Mouse (Mus musculus): ENCODE results near the gene Strbp.
"Not testable (repeated sequence)": the region's sequence is repeated elsewhere in the genome, so short reads cannot be mapped to it uniquely, and the experiment has no call there.

Gene Strbp

DNA sequence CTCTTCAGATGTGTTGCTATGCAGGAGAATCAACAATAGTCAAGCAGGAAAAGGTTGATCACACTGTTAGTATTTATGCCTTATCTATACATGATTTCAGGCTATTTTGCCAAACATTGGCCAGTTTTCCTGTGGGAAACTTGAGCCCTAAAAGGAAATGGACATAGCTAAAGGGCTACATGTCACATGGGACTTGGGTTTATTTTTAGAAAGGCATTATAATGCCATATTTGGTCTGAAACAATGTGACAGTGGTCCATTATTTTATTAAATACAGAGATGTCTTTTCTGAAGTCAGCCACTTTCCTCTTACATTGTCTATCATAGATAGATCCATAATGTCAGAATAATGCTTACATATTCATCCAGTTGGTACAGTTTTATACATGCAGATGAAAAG, 176.1 kb downstream of the Strbp start:
- in situ Hi-C loops (cut with MboI, MseI): no loop called here

GRCm38 (mm10) chr2:37519286-37519640, 184.4 kb downstream of the Strbp start:
- in situ Hi-C loops (cut with MboI, MseI): no loop called here

GRCm38 (mm10) chr2:37518561-37519285, 184.9 kb downstream of the Strbp start:
- in situ Hi-C loops (cut with MboI, MseI): no loop called here

GRCm38 (mm10) chr2:37516922-37517462, 186.7 kb downstream of the Strbp start:
- in situ Hi-C loops (cut with MboI, MseI): no loop called here

DNA sequence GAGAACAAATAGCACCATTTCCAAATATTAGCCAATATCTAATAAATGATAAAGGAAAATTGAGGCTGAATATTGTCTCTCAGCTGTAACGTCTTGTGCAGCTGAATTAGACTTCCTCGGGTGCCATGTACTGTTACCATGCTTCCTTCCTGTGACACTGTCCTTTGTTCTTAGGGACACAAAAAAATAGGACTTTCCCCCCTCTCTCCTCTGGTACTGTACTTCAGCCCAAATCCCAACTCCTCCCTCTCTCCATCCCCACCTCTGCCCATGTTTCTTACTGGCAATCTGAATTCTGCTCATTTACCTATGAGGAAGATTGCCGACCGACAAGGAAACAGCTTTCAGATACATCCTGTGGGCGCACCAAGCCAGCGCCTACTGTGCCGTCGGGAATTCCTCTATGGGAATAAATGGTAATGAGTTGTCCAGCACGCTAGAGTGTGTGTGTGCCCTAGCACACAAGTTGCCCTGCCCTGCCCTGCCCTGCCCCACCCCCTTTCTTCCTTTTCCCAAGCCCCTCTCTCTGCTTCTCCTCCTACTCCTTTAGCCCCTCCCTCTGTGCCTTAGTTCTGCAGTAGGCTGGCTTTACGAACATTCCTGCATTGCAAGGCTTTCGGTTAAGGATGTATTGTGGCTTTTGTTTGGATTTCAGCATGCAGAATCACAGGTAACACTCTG, 187.5 kb downstream of the Strbp start, which contains the start of gene Gpr21:
Gene Gpr21 (plus strand): TSS at position 303 of the 681 bp plus-strand sequence.
- in situ Hi-C loops (cut with MboI, MseI): no loop called here

DNA sequence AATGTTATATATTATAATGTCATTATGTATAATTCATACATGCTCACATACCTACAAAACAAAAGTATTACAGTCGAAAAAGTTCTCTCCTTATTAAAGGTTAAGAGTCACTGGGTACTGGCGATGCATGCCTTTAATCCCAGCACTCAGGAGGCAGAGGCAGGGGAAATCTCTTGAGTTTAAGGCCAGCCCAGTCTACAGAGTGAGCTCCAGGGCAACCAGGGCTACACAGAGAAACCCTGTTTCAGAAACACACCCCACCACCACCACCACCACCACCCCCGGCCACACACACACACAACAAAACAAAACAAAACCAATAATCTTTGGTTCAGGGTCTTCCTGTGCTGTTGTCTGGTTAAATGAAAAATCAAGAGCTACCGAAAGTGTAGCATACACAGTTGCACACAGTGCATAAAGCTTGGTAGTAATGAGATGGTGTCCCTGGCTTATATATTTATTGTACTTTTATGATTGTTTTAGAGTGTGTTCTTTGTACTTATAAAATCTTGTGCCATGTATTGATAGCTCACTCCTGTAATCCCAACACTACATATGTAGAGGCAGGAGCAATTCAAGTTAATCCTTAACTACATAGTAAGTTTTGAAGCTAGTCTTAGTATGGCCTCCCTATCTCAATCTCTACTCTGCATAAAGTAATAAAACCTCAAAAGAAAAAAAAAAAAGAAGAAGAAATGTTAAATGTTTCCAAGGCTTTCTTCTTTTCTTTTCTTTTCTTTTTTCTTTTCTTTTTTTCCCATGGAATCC, 192.3 kb downstream of the Strbp start:
- in situ Hi-C loops (cut with MboI, MseI): no loop called here

DNA sequence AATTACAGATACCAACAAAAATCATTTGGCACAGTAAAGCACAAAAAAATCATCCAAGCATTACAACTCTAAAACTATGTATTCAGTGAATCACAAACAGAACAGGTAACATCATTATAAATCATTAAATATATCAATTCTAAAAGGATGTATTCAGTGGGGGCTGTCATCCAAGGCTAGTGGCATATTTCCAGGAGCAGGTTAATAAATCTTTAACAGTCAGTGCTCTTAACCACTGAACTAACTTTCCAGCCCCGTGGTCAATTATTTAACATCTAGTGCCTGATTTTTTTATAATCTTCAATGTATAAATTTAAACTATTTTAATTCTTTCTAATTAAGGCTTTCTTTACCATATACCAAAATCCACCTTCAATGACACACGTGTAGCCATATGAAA, 197.8 kb downstream of the Strbp start:
- in situ Hi-C loops (cut with MboI, MseI): not testable (repeated sequence)

GRCm38 (mm10) chr2:37497321-37497720, 206.3 kb downstream of the Strbp start:
- in situ Hi-C loops (cut with MboI, MseI): no loop called here

GRCm38 (mm10) chr2:37488956-37489355, 214.7 kb downstream of the Strbp start:
- in situ Hi-C loops (cut with MboI, MseI): no loop called here

- in situ Hi-C loops (cut with MboI, MseI): no loop called here
Measured at GRCm38 (mm10) chr2:37486408-37486807, 217.3 kb downstream of the Strbp start.

DNA sequence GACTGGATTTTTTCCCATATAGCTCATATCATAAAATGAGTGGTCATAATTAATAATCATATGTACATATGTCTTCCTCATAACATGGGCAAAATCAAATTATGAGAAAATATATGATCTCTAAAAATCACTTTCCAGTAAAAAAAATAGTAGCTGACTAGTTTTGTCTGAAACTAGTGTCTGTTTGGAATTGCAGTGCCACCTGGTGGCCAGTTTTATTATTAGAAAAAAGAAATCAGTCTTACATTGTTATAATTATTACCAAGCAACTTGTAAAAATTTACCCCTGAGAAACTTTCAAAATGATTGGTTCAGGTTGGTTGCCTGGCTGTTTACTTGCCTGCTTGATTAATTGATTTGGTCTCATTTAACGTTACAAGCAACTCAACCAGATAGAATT, 218.3 kb downstream of the Strbp start:
- in situ Hi-C loops (cut with MboI, MseI): no loop called here

GRCm38 (mm10) chr2:37484165-37484564, 219.5 kb downstream of the Strbp start:
- in situ Hi-C loops (cut with MboI, MseI): no loop called here

GRCm38 (mm10) chr2:37480039-37480438, 223.6 kb downstream of the Strbp start:
- in situ Hi-C loops (cut with MboI, MseI): no loop called here

DNA sequence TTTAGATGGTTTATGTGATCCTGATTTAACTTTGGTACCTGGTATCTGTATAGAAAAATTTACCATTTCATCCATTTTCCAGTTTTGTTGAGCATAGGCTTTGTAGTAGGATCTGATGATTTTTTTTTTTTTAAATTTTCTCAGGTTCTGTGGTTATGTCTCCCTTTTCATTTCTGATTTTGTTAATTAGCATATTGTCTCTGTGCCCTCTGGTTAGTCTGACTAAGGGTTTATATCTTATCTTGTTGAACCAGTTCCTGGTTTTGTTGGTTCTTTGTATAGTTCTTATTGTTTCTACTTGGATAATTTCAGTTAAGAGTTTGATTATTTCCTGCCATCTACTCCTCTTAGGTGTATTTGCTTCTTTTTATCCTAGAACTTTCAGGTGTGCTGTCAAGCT, 224.1 kb downstream of the Strbp start:
- in situ Hi-C loops (cut with MboI, MseI): loop anchor here (5.0 kb wide), 1 partner anchor 87 kb away; no protein-coding TSS in a partner anchor

DNA sequence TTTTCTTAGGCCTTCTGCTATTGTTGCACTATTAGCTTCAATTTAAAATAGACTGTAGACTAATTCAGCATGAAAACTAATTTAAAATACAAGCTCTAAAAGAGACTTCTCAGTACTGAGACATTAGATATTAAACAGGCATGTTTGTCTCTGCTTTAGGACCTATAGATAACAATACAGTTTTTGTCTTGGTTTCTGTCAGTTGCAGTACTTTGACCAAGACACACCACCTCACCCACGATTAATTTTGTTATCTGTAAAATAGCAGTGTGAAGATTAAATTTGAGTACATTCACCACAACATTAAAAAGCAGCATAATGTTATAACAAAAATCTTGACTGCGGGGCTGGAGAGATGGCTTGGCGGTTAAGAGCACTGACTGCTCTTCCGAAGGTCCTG, 237.4 kb downstream of the Strbp start:
- in situ Hi-C loops (cut with MboI, MseI): no loop called here

DNA sequence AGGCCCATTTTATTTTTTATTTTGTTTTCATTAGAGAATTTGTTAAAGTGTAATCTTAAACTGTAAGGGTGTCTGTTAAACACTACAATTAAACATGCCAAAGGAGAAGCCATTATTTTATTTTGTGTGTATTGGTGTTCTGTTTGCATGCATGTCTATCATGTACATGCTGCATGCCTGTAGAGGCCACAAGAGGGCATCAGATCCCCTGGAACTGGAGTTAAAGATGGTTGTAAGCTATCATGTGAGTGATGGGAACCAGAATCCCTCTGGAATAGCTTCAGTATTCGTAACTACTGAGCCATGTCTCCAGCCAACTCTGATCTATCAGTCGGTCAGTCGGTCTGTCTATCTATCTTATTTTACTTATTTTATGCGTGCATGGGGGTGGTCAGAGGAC, 243.0 kb downstream of the Strbp start:
- in situ Hi-C loops (cut with MboI, MseI): no loop called here

DNA sequence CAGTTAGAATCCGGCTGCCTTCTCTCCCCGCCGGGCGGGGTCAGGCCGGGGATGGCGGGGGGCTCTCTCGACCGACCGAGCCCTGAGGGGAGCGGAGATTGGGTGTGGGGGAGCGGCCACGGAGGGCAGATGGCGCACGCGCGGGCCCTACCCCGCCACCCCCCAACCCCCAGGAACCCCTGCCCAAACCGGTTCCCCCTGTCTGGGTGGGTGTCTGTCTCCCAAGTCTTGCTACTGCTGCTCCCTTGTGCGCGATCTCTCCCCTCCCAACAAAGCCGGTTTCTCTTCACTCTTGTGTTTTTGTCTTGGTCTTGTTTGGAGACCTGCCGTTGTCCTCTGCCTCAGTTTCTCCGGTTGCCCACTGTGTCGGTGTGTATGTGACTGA, 251.3 kb downstream of the Strbp start:
- in situ Hi-C loops (cut with MboI, MseI): no loop called here

DNA sequence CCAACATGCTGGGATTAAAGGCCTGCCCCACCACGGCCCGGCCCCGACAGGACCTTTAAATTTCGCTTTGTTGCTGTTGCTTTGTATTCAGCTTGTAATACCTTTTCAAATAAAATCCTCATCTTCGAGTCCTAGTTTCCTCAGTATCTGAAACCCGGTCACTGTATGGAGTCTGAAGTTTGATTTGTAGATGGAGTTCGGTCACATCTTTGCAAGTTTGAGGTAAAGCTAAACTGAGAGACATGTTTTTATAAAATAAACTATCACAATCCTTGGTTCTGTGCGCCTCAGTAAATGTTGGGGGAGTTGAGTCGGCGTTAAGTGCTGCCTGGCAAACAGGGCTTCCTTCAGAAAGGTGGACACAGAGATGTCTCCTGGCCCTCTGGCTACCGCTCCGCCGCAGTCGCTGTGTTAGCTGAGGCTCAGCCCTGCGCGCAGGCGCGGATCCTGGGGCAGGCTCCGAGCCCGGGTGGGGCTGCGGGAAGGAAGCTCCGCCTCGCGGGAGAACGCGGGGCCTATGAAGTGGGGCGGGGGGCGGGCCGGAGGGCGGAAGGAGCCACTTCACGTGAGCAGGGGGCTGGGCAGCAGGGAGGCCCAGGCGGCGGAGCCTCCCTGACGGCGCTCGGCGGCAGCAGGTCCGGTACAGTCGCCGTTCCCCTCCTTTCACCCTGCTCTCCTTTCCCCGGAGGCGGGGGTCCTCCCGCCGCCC, 251.8 kb downstream of the Strbp start:
- in situ Hi-C loops (cut with MboI, MseI): no loop called here

DNA sequence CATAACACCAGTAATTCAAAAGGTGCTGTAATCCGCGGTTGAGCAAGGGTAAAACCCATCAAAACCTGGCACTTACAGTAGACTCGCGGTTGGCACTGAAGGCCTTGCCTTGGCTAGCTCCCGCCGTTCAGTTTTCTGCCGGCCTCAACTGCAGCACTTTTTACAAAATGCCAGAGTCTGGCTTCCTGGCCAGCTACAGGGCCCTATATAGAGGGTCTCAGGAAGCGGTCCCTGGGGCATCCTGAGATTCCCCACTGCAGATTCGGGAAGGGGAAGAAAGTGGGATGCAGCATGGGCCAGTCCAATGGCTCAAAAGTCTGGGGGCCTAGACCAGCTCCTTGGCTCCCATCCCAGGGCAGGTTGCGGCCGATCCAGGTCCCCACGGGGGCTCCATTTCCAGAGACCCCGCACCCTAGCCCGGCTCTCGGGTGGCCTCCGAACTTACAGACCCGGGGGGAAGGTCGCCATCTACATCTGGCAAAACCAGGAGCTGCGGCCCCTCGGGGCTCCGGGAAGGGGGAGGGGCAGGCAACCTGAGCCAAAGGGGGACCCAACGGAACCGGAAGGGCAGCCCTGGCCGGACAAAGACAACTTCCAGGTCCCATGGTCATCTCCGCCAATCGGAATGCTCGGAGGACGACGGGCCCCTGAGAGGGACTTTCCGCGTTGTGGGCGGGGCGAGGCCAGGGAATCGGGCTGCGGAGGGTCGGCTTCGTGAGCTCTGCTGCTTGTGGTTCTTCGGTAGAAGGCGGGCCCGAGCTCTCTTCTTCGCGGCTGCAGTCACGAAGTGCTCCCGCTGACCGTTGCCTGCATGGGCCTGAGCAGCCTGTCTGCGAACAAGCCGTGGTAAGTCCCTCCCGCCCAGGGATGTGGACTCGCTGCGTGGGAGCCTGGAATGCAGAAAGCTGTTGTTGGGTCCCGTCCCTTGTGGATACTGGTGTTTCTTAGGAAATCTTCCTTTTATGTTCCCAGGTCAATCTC, 260.8 kb downstream of the Strbp start, which contains the start of the genes Zbtb26, Zbtb6 and Rabgap1:
Gene Zbtb26 (minus strand): TSS at position 525 of the 981 bp plus-strand sequence.
Gene Zbtb6 (minus strand): TSS at position 561 of the 981 bp plus-strand sequence.
Gene Rabgap1 (plus strand): TSS at position 669 of the 981 bp plus-strand sequence.
- in situ Hi-C loops (cut with MboI, MseI): loop anchor here (25.0 kb wide), 1 partner anchor 1494 kb away; the partner anchor contains the start of genes Nr6a1 and Olfml2a

Measured in T-helper 1 cell (primary cell).